Comparison of ENCODE assay signal across 17 mouse cellular contexts in genomic region chr3:68379242-68379641, GRCm38 (mm10).
A peak's percentile ranks its signal among the peaks of the same experiment; 100 is the strongest.
DNase-seq lines count a peak whose midpoint lies in the region; ATAC-seq and TF ChIP-seq lines count a peak whose summit lies in the region.
"Had no signal": no experiment of that assay in that cellular context is flagged by ENCODE, and none has a peak within 500 bp of the region (broad histone marks: within the 10 kb centered on the region; RNA-seq: fewer than 3 reads in every experiment).

No protein-coding gene starts in this region.

- ATAC-seq in intestine, embryonic 14.5 days (replicated peaks; ENCODE audit: low FRiP score, low TSS enrichment, low read depth): no peak
- no peak for ATAC-seq in kidney, postnatal 0 days (replicated peaks; ENCODE audit: low FRiP score, low read depth)
- ATAC-seq: liver, embryonic 12.5 days; midbrain, embryonic 13.5 days had no signal

- no peak overlapping the region for H3K4me3 ChIP-seq in intestine, embryonic 14.5 days (ENCODE audit: low read depth, low read length)
- no peak overlapping the region for H3K4me3 ChIP-seq in kidney, postnatal 0 days (replicated peaks; ENCODE audit: low read depth, low read length)
- H3K4me3 ChIP-seq: embryonic facial prominence, embryonic 13.5 days; forebrain, embryonic 12.5 days; liver, embryonic 12.5 days; midbrain, embryonic 13.5 days had no signal

- TF ChIP-seq CTCF in kidney, postnatal 0 days (IDR thresholded peaks at IDR 0.05; ENCODE audit: low read depth): no peak

- intact Hi-C loops in gastrocnemius, postnatal 14 days (cut with DNase I; ENCODE audit: low total_unique reads): no loop called here
- intact Hi-C loops in gastrocnemius, postnatal 36 days (cut with DNase I): no loop called here

- peaks cover 12% of the 10 kb centered on the region for H3K4me1 ChIP-seq in intestine, embryonic 14.5 days (replicated peaks; ENCODE audit: control insufficient read depth, insufficient read depth, low read length)
- H3K4me1 ChIP-seq in kidney, postnatal 0 days (replicated peaks; ENCODE audit: insufficient read depth, low read length): no peaks in the 10 kb centered on the region
- H3K4me1 ChIP-seq: embryonic facial prominence, embryonic 13.5 days; liver, embryonic 12.5 days had no signal

- 0 out of 2 replicates have a peak overlapping the region, but pooled peaks have one; percentile 16 for H3K27ac ChIP-seq in intestine, embryonic 14.5 days (ENCODE audit: low read depth)
- no peak overlapping the region for H3K27ac ChIP-seq in kidney, postnatal 0 days
- H3K27ac ChIP-seq: embryonic facial prominence, embryonic 13.5 days; forebrain, embryonic 12.5 days; liver, embryonic 12.5 days; macrophage; midbrain, embryonic 13.5 days had no signal

- no peaks in the 10 kb centered on the region for H3K27me3 ChIP-seq in intestine, embryonic 14.5 days (replicated peaks; ENCODE audit: control insufficient read depth, insufficient read depth, low read length)
- H3K27me3 ChIP-seq in kidney, postnatal 0 days (ENCODE audit: insufficient read depth, low read length): no peaks in the 10 kb centered on the region
- H3K27me3 ChIP-seq: embryonic facial prominence, embryonic 13.5 days; forebrain, embryonic 12.5 days; liver, embryonic 12.5 days; midbrain, embryonic 13.5 days had no signal

- WGBS in intestine, embryonic 14.5 days: 21% methylated on average over 7 of the region's 7 CpGs
- WGBS in kidney, postnatal 0 days: 28% methylated on average over 7 of the region's 7 CpGs

- H3K36me3 ChIP-seq in intestine, embryonic 14.5 days (ENCODE audit: control insufficient read depth, insufficient read depth, low read length): no peaks in the 10 kb centered on the region
- no peaks in the 10 kb centered on the region for H3K36me3 ChIP-seq in kidney, postnatal 0 days (ENCODE audit: insufficient read depth, low read length)
- H3K36me3 ChIP-seq: embryonic facial prominence, embryonic 13.5 days; forebrain, embryonic 12.5 days; liver, embryonic 12.5 days; midbrain, embryonic 13.5 days had no signal

- no peak overlapping the region for H3K9ac ChIP-seq in intestine, embryonic 14.5 days (ENCODE audit: low read length)
- H3K9ac ChIP-seq in kidney, postnatal 0 days (ENCODE audit: low read depth, low read length): no peak overlapping the region
- H3K9ac ChIP-seq: embryonic facial prominence, embryonic 13.5 days; forebrain, embryonic 12.5 days; liver, embryonic 12.5 days; midbrain, embryonic 13.5 days had no signal

- peak; percentile 13 for DNase-seq in gastrocnemius, postnatal 14 days
- DNase-seq in gastrocnemius, postnatal 36 days: no peak
- DNase-seq in R1 (ENCODE audit: low read depth, low spot score): peak; percentile 5
- no peak for DNase-seq in intestine, embryonic 14.5 days (ENCODE audit: low spot score)
- DNase-seq in kidney, postnatal 0 days (ENCODE audit: low spot score): peak; percentile 79
- DNase-seq in layer of hippocampus, adult 9-11 months: no peak
- DNase-seq in thymus, postnatal 10 days (ENCODE audit: low spot score in 2 of 2): no peak
- DNase-seq in left cerebral cortex, adult 9 months (ENCODE audit: low spot score in 2 of 2): no peak
- DNase-seq: cerebellum, postnatal 25 days; heart, postnatal 36 days; layer of hippocampus, postnatal 36 days; right cerebral cortex, postnatal 25 days had no signal

- H3K9me3 ChIP-seq in intestine, embryonic 14.5 days (ENCODE audit: control insufficient read depth, low read length): no peaks in the 10 kb centered on the region
- H3K9me3 ChIP-seq in kidney, postnatal 0 days (replicated peaks; ENCODE audit: low read length): no peaks in the 10 kb centered on the region
- H3K9me3 ChIP-seq: embryonic facial prominence, embryonic 13.5 days; forebrain, embryonic 12.5 days; liver, embryonic 12.5 days; midbrain, embryonic 13.5 days had no signal

- H3K4me2 ChIP-seq in intestine, embryonic 14.5 days (ENCODE audit: low read length): no peak overlapping the region
- no peak overlapping the region for H3K4me2 ChIP-seq in kidney, postnatal 0 days (ENCODE audit: low read length)
- H3K4me2 ChIP-seq: embryonic facial prominence, embryonic 13.5 days; forebrain, embryonic 12.5 days; liver, embryonic 12.5 days; midbrain, embryonic 13.5 days had no signal

Comparison
In these comparisons a context has a peak if more than half of its experiments do, and no peak if none do; other contexts are left out.
1. DNase-seq: peak in gastrocnemius, postnatal 14 days (single experiment), R1 (single experiment) and kidney, postnatal 0 days (single experiment); none in gastrocnemius, postnatal 36 days (0 of 2), intestine, embryonic 14.5 days (single experiment), layer of hippocampus, adult 9-11 months (single experiment), thymus, postnatal 10 days (0 of 2) and left cerebral cortex, adult 9 months (0 of 2).